Mouse (Mus musculus) CD4-positive, CD25-positive, alpha-beta regulatory T cell, adult 2 months (primary cell): Measurements from ENCODE around the gene Olfr736.

Experiments used
- DNase-seq: peaks from one replicate; pipeline ENCODE4 v3.0.0-alpha.2; 2012; ENCODE audit warnings: low read depth, low spot score

Olfr736 gene

GRCm38 (mm10) chr14:50380863-50381262 lies at the start of gene Olfr736:
Olfr736 (plus strand) TSS chr14:50381163.
- no peak for DNase-seq

GRCm38 (mm10) chr14:50348796-50349195 lies 32.2 kb upstream of the Olfr736 start, which contains the start of gene Olfr735:
Olfr735 (minus strand) TSS chr14:50348872.
- no peak for DNase-seq

- peak; percentile 10 for DNase-seq
Measured at GRCm38 (mm10) chr14:50352438-50352837, 28.5 kb upstream of the Olfr736 start.

- no peak for DNase-seq
Measured at GRCm38 (mm10) chr14:50356725-50357124, 24.2 kb upstream of the Olfr736 start.

GRCm38 (mm10) chr14:50357593-50357992 lies 23.4 kb upstream of the Olfr736 start, which contains the start of gene Tlr11:
Tlr11 (plus strand) TSS chr14:50357914.
- no peak for DNase-seq

- DNase-seq: no peak
Measured at GRCm38 (mm10) chr14:50360480-50360879, 20.5 kb upstream of the Olfr736 start.

GRCm38 (mm10) chr14:50363561-50363960 lies 17.4 kb upstream of the Olfr736 start:
- DNase-seq: no peak

GRCm38 (mm10) chr14:50407268-50407667 lies 26.3 kb downstream of the Olfr736 start, which contains the start of gene Olfr738:
Olfr738 (plus strand) TSS chr14:50407568.
- DNase-seq: no peak

GRCm38 (mm10) chr14:50418326-50418725 lies 37.4 kb downstream of the Olfr736 start, which contains the start of gene Olfr739:
Olfr739 (plus strand) TSS chr14:50418626.
- DNase-seq: no peak
